Mouse (Mus musculus) gastrocnemius, adult 18-20 months (tissue): ENCODE measurements at regions not wholly inside any gene's neighbourhood (a gene's known extent, or its start where the extent isn't known, plus 50 kb on each side); places are given as distances from the start of the nearest gene placed in this dataset.

Experiments
- DNase-seq: peaks from one replicate; pipeline ENCODE4 v3.0.0; 2021; ENCODE audit warnings: low spot score

DNA sequence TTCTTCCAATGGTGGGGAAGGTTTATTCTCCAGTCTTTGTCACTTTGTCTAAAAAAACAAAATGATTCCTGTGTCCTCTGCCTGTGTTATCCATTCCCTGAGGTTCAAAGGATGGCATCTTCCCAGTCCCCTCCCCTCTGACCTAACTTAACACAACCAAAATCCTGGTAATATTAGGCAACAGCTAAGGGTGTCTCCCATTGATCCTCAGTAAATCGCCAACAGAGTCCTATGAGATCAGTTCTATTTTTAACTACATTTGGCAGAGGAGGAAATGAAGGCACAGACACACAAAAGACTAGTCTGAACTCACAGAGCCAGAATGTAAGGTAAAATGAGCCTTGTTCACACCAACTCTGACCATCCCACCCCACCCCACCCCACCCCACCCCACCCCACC is 228.8 kb downstream of the Sp3 start:
- DNase-seq, result peak; percentile 62

DNA sequence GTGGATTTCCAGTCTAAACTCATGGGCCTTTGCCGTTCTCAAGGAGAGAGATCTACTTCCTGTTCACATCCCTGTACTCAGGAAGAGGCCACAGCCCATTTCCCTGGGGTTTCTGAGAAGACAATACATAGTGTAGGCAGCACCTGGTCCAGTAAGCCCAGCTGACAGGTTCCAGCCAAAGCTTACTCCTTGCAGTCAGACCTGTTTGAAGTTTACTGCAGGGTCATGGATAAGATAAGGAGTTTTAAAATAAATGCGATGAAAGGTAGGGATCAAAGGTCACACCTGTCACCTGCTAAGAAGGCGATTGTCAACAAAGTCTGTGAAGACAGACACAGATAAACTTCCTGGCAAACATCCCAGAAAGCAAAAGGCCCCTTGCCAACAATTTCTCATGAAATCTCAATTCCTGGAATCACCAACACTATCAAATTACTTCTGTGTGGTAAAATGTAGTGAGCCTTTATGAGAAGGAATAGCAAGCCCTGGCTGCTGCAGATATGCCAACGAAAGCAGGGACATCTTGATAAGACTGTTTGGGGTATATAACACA is 227.5 kb downstream of the Sp3 start:
- DNase-seq, result no peak

DNA sequence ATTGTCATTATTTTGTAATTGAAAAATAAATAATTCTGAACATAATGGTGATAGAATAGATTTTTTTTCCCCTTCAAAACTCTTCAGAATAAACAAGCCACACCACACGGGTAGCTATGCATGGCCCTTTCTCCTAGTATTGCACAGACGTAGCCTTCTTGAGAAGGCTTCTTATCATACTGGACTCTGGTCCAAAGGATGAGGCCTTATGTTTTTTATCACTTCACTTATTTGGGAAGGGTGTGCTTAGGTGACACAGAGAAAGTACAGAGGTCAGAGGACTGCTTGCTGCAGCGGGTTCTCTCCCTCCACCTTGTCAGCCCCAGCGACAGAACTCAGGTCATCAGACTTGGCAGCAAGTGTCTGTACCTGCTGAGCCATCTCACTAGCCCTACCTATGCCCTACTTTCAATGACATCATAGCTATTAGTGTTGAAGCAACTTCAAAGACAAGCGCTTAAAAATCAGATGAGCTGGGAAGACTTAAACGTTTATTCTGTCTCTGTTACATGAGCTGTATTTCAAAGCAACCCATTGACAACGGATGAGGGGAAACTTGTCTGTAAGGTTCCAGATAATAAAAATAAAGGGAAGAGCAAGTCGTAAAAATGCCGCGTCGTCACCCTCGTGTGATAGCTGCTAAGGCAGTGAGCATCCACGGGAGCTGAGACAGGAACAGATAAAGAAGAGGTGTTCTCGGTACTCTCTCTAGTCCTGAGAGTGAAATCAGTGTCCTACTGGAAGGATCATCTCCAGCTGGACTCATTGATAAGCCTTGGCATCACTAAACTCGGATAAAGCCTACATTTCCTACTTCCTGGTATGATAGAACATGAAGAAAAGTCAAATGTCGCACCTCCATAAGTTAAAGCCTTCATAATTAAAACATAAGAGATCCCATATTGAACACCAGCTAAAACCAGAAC is 226.2 kb downstream of the Sp3 start:
- no peak for DNase-seq

DNA sequence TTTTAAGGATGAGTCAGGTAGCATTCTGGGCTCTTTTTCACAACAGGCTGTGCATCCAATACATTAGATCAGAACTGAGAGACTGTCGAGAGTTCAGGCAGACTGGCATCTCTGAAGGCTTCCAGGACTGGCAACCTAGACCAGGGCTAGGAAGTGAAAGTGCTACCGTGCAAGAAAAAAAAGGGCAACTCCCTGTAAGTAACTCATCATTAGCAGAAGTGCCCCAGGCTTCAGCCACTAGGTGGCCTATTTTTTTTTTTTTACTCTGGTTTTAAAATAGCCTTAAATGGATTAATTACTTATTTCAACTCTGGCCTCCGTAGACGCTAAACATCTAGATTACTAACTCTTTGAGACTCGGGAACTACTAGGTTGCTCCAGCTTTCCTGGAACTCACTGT is 216.8 kb downstream of the Sp3 start:
- DNase-seq, result no peak

DNA sequence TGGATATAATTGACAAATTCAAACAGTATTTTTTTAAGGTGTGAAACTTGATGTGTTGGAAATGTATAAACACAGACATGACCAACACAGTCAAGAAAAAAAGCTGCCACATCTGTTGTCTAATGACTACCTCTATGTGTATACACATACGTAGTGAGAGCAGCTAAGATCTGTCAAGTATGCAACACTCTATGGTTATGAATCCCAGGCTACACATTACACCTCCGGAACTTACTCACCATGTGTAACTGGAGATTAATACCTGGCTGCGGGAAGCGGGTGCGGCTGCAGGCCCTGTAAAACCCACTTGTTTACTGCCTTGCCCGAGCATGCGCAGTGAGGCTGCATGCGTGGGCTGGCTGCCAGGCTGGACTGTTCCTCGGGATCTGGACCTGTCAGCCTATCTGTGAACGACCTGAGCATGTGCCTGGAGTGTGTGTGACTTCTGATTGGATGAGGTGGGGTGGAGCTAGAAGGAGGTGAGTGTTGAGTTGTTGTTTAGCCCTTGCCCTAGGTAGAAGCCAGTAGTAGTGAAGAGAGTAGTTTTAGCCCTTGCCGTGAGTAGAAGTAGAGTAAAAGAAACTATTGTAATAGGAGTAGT is 211.1 kb downstream of the Sp3 start:
- no peak for DNase-seq

DNA sequence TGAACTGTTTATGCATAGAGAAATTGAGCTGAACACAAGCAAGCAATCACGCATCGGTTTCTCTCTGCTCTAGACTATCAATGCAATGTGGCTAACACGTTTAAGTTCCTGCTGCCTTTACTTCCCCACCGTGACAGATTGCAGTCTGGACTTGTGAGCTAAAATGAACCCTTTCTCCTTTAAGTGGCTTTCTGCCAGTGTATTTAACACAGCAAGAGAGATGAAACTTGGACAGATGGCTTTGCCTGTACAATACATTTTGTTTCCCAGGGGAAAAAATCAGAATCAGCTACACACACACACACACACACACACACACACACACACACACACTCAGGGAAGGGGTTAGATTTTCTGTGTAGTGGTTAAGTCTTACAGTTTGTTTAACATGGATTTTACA is 206.8 kb downstream of the Sp3 start:
- no peak for DNase-seq

DNA sequence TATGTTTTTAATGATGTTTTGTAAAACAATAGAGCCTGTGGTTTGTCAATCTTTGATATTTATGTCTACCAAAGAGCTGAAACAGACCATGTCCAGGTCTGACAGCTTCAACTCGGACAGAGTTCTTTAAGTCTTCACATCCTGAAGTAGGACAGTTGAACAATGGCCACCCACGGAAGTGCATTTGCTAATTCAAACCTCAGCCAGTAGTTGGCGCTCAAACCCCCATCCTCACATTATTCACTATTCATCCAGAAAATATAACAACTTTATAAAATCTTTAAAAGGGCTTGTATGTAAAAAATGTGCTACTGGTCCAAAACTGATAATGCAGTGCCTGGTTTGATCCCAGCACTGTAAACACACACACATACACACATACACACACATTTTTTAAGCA is 202.9 kb downstream of the Sp3 start:
- peak; percentile 9 for DNase-seq

DNA sequence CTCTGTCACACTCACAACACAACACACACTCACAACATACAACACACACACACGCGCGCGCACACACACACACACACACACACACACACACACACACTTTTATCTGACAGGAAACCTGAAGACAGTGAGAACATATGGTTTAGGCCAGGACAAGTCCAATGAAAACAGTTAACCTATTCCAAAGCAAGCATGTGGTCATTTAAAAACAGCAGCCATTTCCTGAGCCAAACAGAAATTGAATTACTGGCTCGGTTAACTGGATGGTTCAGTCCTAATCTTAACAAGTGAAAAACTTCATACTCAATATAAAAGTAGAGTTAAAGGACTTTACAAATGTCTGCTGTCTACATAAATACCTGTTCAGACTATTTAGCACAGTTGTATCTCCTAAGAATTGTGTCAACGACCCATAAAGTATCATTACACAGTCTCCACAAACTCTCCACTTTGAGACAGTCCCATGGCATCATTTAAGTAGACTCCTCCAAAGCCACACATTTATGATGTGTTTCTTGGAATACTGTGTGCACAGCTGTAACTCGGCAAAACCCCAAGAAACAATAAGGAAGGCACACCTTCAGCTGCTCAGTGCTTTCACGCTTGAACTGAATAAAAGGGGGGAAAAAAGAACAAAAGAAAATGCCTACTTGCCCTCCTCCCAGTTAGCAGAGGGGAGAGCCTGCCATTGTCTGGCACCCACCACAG is 202.3 kb downstream of the Sp3 start:
- DNase-seq, result peak; percentile 4

DNA sequence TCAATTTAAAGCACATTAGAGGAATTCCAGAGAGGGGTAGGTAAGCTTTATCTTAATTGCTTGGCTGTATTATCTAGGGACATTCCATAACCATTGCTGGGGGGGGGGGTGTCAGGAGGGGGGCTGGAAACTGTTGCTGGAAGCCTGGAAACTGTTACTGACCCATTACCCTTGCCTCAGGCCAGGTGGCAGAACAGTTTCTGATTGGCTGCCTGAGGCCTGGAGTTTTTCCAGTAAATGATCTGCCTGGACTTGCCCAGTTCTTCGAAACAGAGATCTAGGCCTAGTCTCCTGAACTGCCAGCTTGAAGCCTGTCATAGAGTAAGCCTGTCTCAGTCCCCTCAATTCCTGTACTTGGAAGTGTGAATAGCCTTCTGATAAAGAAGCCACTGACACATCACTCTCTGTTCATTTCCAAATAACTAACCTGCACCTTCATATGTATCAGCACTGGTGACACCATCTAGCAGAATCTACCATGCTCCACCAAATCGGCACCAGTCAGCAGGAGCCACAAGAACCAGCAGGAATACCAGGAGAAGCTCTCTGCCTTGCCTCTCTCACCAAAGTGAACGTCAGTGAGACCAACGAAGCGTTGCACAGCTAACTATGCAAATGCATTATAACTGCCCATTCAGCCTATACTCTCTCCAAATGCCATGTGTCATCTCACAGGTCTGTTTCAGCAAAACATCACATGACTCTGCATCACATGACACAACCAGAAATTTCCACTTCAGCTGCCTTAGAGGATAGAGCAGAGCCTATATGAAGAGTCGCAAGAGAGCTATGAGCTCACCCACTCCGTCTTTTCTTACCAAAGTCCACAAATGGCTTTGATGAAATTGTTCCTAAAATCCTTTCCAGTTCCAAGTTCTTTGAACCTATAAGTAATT is 200.7 kb downstream of the Sp3 start:
- no peak for DNase-seq

DNA sequence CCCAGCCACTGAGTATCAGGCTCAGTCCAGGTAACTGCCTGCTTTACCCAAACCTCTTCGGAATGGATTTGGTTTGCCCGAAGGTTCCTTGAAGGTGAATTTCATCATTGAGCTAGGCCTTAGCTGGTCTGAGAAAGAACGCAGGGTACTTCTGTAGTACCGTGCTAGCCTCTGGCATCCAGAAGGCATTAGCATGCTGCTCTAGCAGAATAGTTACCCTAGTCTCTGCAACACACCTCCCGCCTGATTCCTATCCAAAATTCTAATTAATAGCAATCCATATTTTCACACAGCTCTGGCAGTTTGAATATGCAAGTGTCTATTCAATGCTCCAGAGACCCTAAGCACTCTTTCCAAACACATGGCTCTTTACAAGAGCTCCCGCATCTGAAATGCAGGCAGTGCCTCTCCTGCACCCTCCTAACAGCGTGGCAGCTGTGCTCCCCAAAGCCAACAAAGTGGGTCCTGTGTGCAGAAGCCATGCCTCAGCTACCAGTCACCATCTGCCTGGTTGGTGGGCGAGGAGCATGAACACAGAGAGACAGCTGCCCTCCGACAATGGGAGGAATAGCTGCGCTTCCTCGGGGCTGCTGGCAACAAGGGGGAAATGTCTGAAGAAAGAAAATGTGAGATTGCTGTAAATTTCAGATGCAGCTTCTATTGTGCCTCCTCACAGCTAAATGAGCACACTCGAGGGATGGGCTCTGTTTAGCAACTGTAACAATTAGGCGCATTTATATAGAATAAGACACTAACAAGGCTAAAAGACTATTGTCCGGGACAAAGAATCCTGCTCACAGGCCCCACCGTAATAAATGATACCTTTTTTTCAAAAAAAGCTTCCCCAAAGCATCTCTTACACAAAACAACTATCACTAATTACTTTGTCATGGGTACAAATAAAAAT is 198.6 kb downstream of the Sp3 start:
- no peak for DNase-seq

DNA sequence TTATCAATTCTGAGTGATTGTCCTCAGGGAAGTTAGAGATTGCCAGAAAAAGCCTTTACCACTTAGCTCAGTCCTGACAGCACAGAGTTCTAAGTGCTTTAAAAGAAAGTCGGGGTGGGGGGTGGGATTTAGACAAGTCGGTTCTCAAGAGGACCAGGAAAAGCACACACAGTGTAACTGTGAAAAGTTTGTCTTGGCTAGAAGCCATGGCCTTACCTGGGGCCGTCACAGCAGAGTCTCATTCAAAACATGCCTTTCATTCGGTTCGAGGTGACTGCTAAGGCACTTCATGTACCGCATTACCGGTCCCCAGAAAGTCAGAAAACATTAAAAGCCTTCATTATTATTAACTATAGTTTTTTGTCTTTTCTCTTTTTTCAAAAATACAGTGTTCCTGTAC is 197.9 kb downstream of the Sp3 start:
- no peak for DNase-seq

DNA sequence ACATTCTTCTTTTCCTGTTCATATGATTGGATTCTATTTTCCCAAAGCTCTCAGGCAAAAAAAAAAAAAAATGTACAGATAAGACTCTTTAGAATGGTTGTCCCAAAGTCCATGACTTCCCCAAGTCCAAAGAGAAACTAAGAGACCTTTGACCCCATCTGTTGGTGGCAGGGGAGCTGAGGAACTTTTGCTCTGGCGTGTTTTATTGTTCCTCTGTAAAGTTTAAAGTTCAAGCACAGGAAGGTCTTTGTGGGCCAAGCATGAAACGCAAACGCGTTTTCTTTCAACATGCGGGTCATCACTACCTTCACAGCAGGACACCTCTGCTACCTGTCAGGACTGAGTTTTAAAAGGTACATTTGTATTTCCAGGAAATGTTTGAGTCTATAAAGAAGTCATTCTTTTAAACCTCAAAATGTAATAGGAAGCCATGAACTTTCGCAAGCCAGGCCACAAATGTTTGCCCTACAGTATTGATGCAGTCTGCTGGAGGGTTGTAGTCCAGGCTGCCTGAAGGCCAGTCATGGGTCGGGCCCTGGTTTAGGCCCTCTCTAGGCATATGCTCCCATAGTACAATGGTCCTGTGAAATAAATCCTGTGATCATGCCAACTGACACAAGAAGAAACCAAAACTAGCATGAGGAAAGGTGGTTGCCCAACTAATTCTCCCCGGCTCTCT is 194.7 kb downstream of the Sp3 start:
- no peak for DNase-seq

DNA sequence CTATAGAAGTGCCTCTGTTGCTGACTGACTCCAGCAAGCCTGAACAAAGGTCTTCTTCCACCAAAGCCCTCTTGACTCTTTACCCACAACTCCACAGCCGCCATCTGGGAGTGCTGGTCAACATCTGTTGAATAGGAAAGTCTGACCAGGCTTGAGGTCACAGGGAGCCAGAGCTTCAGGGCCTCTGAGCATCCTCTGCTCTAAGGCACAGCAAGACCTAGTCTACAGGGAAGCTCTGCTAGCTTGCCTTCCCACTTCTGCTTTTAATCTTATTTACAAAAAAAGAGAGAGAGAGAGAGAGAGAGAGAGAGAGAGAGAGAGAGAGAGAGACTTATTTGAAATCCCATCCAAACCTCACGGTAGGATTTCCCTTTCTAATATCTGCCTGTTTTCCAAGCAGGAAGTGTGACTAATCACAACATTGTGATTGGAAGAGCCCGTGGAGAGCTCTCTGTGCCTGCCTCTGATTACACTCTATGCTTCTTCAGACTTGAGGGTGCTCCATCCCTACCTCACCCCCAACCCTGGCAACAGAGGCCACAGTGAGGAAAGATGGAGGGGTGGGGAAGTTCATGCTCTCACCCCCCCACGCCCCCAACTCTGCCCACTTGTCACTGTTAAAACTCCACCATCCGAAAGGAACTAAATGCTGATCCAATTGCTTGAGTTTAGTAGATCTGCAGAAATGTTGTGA is 194.1 kb downstream of the Sp3 start:
- DNase-seq, result no peak

DNA sequence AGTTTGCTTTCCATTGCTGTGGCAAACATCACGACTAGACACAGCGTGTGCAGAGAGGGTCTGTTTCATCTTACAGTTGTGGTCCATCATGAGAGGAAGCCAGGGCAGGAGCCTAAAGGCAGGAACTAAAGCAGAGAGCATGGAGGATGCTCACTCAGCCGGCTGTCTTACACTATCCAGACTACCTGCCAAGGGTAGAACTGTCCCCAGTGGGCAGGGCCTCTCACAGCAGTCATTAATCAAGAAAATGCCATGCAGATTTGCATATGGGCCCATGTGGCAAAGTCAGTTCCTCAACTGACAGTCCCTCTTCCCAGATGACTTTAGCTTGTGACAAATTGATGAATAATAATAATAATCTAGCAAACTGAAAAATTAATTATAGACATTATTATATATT is 192.6 kb downstream of the Sp3 start:
- DNase-seq, result no peak

DNA sequence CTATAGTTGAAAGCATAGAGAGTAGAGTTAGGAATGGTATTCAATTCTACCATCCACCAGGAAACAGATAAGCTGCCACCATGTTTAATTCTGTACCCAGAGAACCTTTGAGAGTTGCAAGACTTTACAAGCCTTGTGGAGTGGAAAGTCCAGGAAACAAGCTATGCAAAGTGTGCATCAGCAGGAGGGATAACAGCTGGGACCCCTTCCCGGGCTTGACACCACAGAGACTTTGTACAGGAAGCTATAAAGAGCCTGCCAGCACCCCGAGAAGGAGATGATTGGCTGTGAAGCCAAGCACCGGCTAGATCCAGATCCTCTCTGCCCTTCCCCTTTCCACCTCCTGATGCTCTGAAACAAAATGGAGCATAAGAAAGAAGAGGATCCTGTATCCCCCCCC is 188.8 kb downstream of the Sp3 start:
- no peak for DNase-seq

DNA sequence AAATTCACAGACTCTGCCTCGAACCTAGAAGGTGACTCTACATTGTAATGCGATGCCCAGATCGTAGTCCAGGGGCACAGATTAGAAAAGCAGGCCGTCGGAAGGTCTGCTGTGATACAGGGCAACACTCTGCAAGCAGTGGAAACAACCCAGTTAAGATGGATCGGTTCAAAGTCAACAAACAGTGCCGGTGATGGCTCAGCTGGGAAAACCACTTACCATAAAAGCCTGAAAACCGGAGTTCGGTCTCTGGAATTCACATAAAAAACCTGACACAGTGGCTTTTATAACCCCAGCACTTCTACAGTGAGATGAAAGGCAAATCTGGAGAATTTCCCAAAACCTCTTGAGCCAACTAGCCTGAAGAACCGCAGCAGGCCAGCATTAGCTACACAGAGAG is 186.8 kb downstream of the Sp3 start:
- DNase-seq, result no peak

DNA sequence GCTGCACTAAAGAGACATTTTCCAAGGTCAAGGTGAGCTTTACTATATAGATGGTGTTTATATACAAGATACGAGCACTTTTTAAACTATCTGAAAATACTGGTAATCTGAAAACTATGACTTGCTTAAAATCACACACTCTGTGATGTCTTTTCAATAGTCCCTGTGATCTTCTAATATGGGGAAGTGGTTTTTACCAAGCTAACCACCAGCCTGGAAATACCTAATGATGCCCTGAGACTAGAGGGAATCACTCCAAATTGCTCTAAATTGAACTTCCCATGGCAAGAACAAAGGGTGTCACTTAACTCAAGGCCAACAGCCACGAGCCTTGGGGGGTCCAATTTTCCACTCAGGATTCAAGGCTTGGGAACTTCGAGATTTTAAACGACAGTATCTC is 185.7 kb downstream of the Sp3 start:
- no peak for DNase-seq

DNA sequence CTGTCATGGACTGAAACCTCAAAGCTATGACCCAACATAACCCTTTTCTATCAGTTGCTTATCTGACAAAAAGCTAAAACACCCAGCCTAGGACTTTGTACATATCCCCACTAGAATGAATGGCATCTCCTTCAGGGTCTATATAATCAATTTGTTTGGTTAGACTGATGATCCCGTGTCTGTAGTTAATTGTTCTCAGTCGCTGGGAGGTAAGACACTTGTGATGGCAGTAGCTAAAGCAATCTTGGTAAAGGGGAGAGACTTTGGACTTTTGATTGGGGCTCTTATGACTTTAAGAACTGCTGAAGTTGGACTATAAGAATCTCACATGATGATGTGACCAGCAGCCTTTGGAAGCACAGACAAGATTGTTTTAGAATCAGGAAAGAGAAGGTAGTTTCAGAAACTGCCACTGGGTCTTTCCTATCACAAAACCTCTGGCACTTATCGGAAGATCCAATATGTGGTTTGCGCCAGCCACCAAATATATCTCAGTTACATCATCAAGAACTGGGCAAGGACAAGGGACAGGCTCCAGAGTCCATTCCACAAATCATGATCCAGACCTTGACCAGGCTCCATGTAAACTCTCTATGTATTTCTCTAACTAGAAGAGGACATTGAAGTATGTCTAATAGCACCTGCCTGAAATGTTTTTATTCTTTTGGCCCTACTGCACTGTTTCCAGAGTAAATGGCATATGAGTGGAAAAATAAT is 183.1 kb downstream of the Sp3 start:
- DNase-seq, result no peak
